Mouse (Mus musculus): ENCODE measurements around the gene Ssr1.

DNA sequence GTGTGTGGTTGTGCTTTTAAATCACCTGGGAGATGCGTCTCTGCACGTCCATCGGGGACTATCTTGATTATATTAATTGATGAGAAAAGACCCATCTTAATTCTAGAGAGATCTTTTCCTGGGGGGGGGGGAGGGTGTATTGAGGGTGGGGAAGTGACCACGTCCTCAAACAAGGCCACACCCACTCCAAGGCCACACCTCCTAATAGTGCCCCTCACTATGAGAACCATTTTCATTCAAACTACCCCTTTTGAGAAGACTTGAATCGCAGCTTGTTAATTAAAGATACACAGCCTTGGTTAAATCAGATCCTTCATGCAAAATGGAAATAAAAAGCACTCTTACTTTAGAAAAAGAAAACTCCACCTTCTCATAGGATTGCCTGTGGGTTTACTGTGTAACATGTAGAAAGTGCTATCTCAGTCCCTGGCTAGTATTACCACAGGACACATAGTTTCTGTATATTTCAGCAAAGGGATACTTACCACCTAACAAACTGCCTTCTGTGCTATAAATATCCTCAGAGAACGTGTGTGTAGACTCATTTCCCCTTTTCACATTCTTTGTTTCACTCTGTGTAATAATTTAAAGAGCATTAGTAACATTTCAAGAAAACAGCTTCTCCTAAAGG, 33.7 kb upstream of the Ssr1 start:
- TF ChIP-seq CTCF (IDR thresholded peaks at IDR 0.05; ENCODE audit: low read depth, low read length) (no peak), POLR2A (IDR thresholded peaks at IDR 0.05; ENCODE audit: borderline replicate concordance, low read depth, low read length) (no peak)
